Mouse (Mus musculus) cerebellum, adult 2 months (tissue): ENCODE results near the gene Adamts7.

ENCODE experiments used
- CTCF ChIP-seq: fragments of 200-500 bp; IDR thresholded peaks from 2 replicates; pipeline ENCODE4 v1.5.1; 2011; ENCODE audit warnings: low read depth, mild to moderate bottlenecking, control low read depth, low read length, moderate library complexity, borderline replicate concordance; ENCODE audit not compliant: insufficient read depth
- POLR2A ChIP-seq: fragments of 200-500 bp; IDR thresholded peaks from 2 replicates; pipeline ENCODE4 v1.6.1; 2011; ENCODE audit warnings: low read length, control low read depth, borderline replicate concordance; ENCODE audit not compliant: insufficient read depth

DNA sequence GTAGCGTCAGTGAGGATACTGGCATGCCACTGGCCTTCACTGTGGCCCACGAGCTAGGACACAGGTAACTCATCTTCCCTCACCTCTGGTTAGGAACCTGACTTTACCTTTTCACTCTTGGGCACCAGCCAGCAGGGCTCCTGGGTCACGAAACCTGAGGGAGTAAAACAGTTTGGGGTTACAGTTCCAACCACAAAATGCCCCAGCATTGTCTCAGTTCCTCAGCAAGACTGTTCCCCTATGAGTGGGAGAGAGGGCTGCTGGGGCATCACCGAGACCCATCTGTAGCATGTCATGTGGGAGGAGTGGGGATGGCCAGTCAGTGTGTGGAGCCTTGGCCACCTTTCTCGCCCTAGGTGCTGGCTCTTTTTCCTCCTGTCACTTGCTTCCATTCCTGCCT, 16.5 kb downstream of the Adamts7 start:
- TF ChIP-seq POLR2A = no peak
- no peak for TF ChIP-seq CTCF
